Mouse (Mus musculus): ENCODE results near the gene March10. TPM values are rescaled to one million over a fixed set of nuclear protein-coding genes. Genes with fewer than 3 reads are reported as not detected.

March10 gene
- polyA plus RNA-seq, 1 experiment from 2014 or later = 0.18 TPM

DNA sequence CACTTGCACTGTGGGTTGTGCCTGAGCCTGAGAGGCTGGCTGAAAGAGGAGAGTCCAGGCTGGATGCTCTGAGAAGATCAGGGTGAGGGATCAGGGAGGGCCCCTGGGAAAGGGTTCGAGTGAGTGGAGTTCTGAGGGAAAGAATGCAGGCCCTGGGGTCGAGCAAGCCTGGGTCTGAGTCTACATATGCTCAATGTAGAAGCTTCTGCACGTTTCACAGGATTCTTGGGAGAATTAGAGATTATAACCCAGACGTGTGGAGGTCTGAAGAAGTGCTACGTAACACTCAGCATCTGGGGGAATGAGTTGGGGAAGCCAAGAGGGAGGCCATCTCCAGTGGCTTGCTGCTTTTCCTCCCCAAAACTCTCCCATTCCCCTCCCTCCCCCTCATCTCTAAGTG is 34.4 kb upstream of the March10 start:
- no peak for ATAC-seq (replicated peaks; ENCODE audit: extremely low read depth, insufficient read depth, low FRiP score)
- H3K9ac ChIP-seq (ENCODE audit: low read length) = no peak overlapping the region
- no peaks in the 10 kb centered on the region for H3K27me3 ChIP-seq (ENCODE audit: control insufficient read depth, insufficient read depth, low read length)
- 55% methylated on average over 5 of the region's 5 CpGs for WGBS
- no peaks in the 10 kb centered on the region for H3K36me3 ChIP-seq (ENCODE audit: control insufficient read depth, insufficient read depth)
- peaks cover 15% of the 10 kb centered on the region for H3K4me1 ChIP-seq (ENCODE audit: control insufficient read depth, insufficient read depth, low read length)
- no peak overlapping the region for H3K27ac ChIP-seq (ENCODE audit: low read length)
- H3K4me2 ChIP-seq (ENCODE audit: low read depth, low read length) = no peak overlapping the region
- no peaks in the 10 kb centered on the region for H3K9me3 ChIP-seq (replicated peaks; ENCODE audit: control insufficient read depth, low read length)
- H3K4me3 ChIP-seq (ENCODE audit: low read length) = no peak overlapping the region

- no peak overlapping the region for H3K27ac ChIP-seq (ENCODE audit: low read length)
- H3K4me2 ChIP-seq (ENCODE audit: low read depth, low read length) = no peak overlapping the region
- H3K27me3 ChIP-seq (ENCODE audit: control insufficient read depth, insufficient read depth, low read length) = no peaks in the 10 kb centered on the region
- no peaks in the 10 kb centered on the region for H3K4me1 ChIP-seq (ENCODE audit: control insufficient read depth, insufficient read depth, low read length)
- no peak overlapping the region for H3K9ac ChIP-seq (ENCODE audit: low read length)
- no peaks in the 10 kb centered on the region for H3K36me3 ChIP-seq (ENCODE audit: control insufficient read depth, insufficient read depth)
- no peak for ATAC-seq (replicated peaks; ENCODE audit: extremely low read depth, insufficient read depth, low FRiP score)
- WGBS = 76% methylated on average over 6 of the region's 6 CpGs
- H3K9me3 ChIP-seq (replicated peaks; ENCODE audit: control insufficient read depth, low read length) = no peaks in the 10 kb centered on the region
- no peak overlapping the region for H3K4me3 ChIP-seq (ENCODE audit: low read length)
Observed at GRCm38 (mm10) chr11:105485412-105485811, 28.9 kb upstream of the March10 start.

- no peaks in the 10 kb centered on the region for H3K27me3 ChIP-seq (ENCODE audit: control insufficient read depth, insufficient read depth, low read length)
- no peak overlapping the region for H3K9ac ChIP-seq (ENCODE audit: low read length)
- H3K27ac ChIP-seq (ENCODE audit: low read length) = no peak overlapping the region
- 82% methylated on average over 6 of the region's 6 CpGs for WGBS
- no peak for ATAC-seq (replicated peaks; ENCODE audit: extremely low read depth, insufficient read depth, low FRiP score)
- no peaks in the 10 kb centered on the region for H3K9me3 ChIP-seq (replicated peaks; ENCODE audit: control insufficient read depth, low read length)
- H3K4me2 ChIP-seq (ENCODE audit: low read depth, low read length) = no peak overlapping the region
- no peaks in the 10 kb centered on the region for H3K4me1 ChIP-seq (ENCODE audit: control insufficient read depth, insufficient read depth, low read length)
- no peak overlapping the region for H3K4me3 ChIP-seq (ENCODE audit: low read length)
- H3K36me3 ChIP-seq (ENCODE audit: control insufficient read depth, insufficient read depth) = no peaks in the 10 kb centered on the region
Observed at GRCm38 (mm10) chr11:105484993-105485392, 28.5 kb upstream of the March10 start.

GRCm38 (mm10) chr11:105482747-105483146 is 26.2 kb upstream of the March10 start:
- no peak overlapping the region for H3K27ac ChIP-seq (ENCODE audit: low read length)
- H3K4me1 ChIP-seq (ENCODE audit: control insufficient read depth, insufficient read depth, low read length) = no peaks in the 10 kb centered on the region
- 59% methylated on average over 2 of the region's 2 CpGs for WGBS
- no peaks in the 10 kb centered on the region for H3K36me3 ChIP-seq (ENCODE audit: control insufficient read depth, insufficient read depth)
- no peaks in the 10 kb centered on the region for H3K27me3 ChIP-seq (ENCODE audit: control insufficient read depth, insufficient read depth, low read length)
- H3K9me3 ChIP-seq (replicated peaks; ENCODE audit: control insufficient read depth, low read length) = no peaks in the 10 kb centered on the region
- no peak overlapping the region for H3K4me2 ChIP-seq (ENCODE audit: low read depth, low read length)
- no peak overlapping the region for H3K4me3 ChIP-seq (ENCODE audit: low read length)
- no peak overlapping the region for H3K9ac ChIP-seq (ENCODE audit: low read length)
- no peak for ATAC-seq (replicated peaks; ENCODE audit: extremely low read depth, insufficient read depth, low FRiP score)

GRCm38 (mm10) chr11:105474746-105475145 is 18.2 kb upstream of the March10 start:
- Histone ChIP-seq H3K27me3 (ENCODE audit: control insufficient read depth, insufficient read depth, low read length) (no peaks in the 10 kb centered on the region), H3K27ac (ENCODE audit: low read length) (0 out of 2 replicates have a peak overlapping the region, but pooled peaks have one; percentile 24), H3K4me3 (ENCODE audit: low read length) (no peak overlapping the region), H3K9me3 (replicated peaks; ENCODE audit: control insufficient read depth, low read length) (no peaks in the 10 kb centered on the region), H3K4me2 (ENCODE audit: low read depth, low read length) (no peak overlapping the region), H3K36me3 (ENCODE audit: control insufficient read depth, insufficient read depth) (no peaks in the 10 kb centered on the region), H3K9ac (ENCODE audit: low read length) (no peak overlapping the region), H3K4me1 (ENCODE audit: control insufficient read depth, insufficient read depth, low read length) (peaks cover 17% of the 10 kb centered on the region)
- 64% methylated on average over 2 of the region's 2 CpGs for WGBS
- no peak for ATAC-seq (replicated peaks; ENCODE audit: extremely low read depth, insufficient read depth, low FRiP score)

- H3K4me1 ChIP-seq (ENCODE audit: control insufficient read depth, insufficient read depth, low read length) = peaks cover 21% of the 10 kb centered on the region
- peak overlapping the region; percentile 24; the same call in 1 of the 2 replicates for H3K27ac ChIP-seq (ENCODE audit: low read length)
- no peak for ATAC-seq (replicated peaks; ENCODE audit: extremely low read depth, insufficient read depth, low FRiP score)
- no peak overlapping the region for H3K9ac ChIP-seq (ENCODE audit: low read length)
- H3K36me3 ChIP-seq (ENCODE audit: control insufficient read depth, insufficient read depth) = no peaks in the 10 kb centered on the region
- no peak overlapping the region for H3K4me2 ChIP-seq (ENCODE audit: low read depth, low read length)
- no peak overlapping the region for H3K4me3 ChIP-seq (ENCODE audit: low read length)
- H3K9me3 ChIP-seq (replicated peaks; ENCODE audit: control insufficient read depth, low read length) = no peaks in the 10 kb centered on the region
- H3K27me3 ChIP-seq (ENCODE audit: control insufficient read depth, insufficient read depth, low read length) = no peaks in the 10 kb centered on the region
- WGBS = 48% methylated on average over 6 of the region's 6 CpGs
Observed at GRCm38 (mm10) chr11:105474352-105474736, 17.8 kb upstream of the March10 start.

GRCm38 (mm10) chr11:105473716-105474351 is 17.3 kb upstream of the March10 start:
- no peaks in the 10 kb centered on the region for H3K36me3 ChIP-seq (ENCODE audit: control insufficient read depth, insufficient read depth)
- H3K9me3 ChIP-seq (replicated peaks; ENCODE audit: control insufficient read depth, low read length) = no peaks in the 10 kb centered on the region
- H3K27me3 ChIP-seq (ENCODE audit: control insufficient read depth, insufficient read depth, low read length) = no peaks in the 10 kb centered on the region
- H3K9ac ChIP-seq (ENCODE audit: low read length) = no peak overlapping the region
- ATAC-seq (replicated peaks; ENCODE audit: extremely low read depth, insufficient read depth, low FRiP score) = no peak
- H3K4me1 ChIP-seq (ENCODE audit: control insufficient read depth, insufficient read depth, low read length) = peaks cover 26% of the 10 kb centered on the region
- peak overlapping the region; percentile 11; the same call in 1 of the 2 replicates for H3K4me2 ChIP-seq (ENCODE audit: low read depth, low read length)
- no peak overlapping the region for H3K4me3 ChIP-seq (ENCODE audit: low read length)
- H3K27ac ChIP-seq (ENCODE audit: low read length) = peak overlapping the region; percentile 41
- WGBS = 31% methylated on average over 5 of the region's 5 CpGs

GRCm38 (mm10) chr11:105472610-105473009 is 16.1 kb upstream of the March10 start:
- H3K36me3 ChIP-seq (ENCODE audit: control insufficient read depth, insufficient read depth) = no peaks in the 10 kb centered on the region
- WGBS = 58% methylated on average over 4 of the region's 4 CpGs
- no peak overlapping the region for H3K27ac ChIP-seq (ENCODE audit: low read length)

DNA sequence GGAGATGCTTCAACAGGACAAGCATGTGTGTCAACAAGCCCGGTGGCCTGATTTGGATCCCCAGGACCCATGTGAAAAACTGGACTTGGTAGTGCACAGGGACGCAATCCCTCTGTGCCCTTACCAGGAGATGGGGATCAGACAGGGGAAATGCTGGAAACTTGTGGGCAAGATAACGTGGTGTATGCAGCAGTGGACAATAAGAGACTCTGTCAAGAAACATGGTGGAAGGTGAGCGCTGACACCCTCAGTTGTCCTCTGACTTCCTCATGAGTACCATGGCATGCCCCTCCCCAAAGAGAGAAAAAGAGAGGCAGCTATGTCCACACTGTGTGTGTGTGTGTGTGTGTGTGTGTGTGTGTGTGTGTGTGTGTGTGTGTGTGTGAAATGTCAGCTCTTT is 14.4 kb upstream of the March10 start:
- Histone ChIP-seq H3K36me3 (ENCODE audit: control insufficient read depth, insufficient read depth) (no peaks in the 10 kb centered on the region), H3K27me3 (ENCODE audit: control insufficient read depth, insufficient read depth, low read length) (no peaks in the 10 kb centered on the region), H3K9me3 (replicated peaks; ENCODE audit: control insufficient read depth, low read length) (no peaks in the 10 kb centered on the region), H3K4me1 (ENCODE audit: control insufficient read depth, insufficient read depth, low read length) (peaks cover 43% of the 10 kb centered on the region), H3K4me2 (ENCODE audit: low read depth, low read length) (no peak overlapping the region), H3K27ac (ENCODE audit: low read length) (no peak overlapping the region), H3K4me3 (ENCODE audit: low read length) (no peak overlapping the region), H3K9ac (ENCODE audit: low read length) (no peak overlapping the region)
- ATAC-seq (replicated peaks; ENCODE audit: extremely low read depth, insufficient read depth, low FRiP score) = no peak
- WGBS = 85% methylated on average over 4 of the region's 4 CpGs

More at GRCm38 (mm10) chr11:105472610-105473009, 16.1 kb upstream of the March10 start:
- H3K9me3 ChIP-seq (replicated peaks; ENCODE audit: control insufficient read depth, low read length) = no peaks in the 10 kb centered on the region
- no peak overlapping the region for H3K4me2 ChIP-seq (ENCODE audit: low read depth, low read length)
- H3K4me3 ChIP-seq (ENCODE audit: low read length) = no peak overlapping the region
- peaks cover 32% of the 10 kb centered on the region for H3K4me1 ChIP-seq (ENCODE audit: control insufficient read depth, insufficient read depth, low read length)
- H3K9ac ChIP-seq (ENCODE audit: low read length) = no peak overlapping the region
- H3K27me3 ChIP-seq (ENCODE audit: control insufficient read depth, insufficient read depth, low read length) = no peaks in the 10 kb centered on the region
- ATAC-seq (replicated peaks; ENCODE audit: extremely low read depth, insufficient read depth, low FRiP score) = no peak

All from heart, embryonic 16.5 days (tissue).